In the genomic region with DNA sequence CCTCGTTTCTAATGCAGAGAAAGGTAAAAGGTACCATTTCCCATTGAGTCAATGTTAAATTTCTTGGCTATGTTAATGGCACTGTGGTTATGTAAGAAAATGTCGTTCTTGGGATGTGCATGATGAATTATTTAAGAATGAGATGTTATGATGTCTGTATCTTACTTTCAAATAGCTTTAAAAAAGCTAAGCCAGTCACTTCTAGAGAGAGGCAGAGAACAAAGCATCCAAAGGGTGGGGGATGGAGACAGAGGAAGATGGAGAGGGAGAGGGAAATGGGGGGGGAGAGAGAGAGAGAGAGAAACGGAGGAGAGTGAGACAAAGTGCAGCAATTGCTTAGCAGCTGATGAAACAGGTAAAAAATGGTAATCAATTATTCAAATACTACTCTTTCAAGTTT, we compare ENCODE assay signal across 25 mouse cellular contexts.
DNase-seq lines count a peak whose midpoint lies in the region; ATAC-seq and TF ChIP-seq lines count a peak whose summit lies in the region.
"Had no signal": no experiment of that assay in that cellular context is flagged by ENCODE, and none has a peak within 500 bp of the region (broad histone marks: within the 10 kb centered on the region; RNA-seq: fewer than 3 reads in every experiment).

No protein-coding gene starts in this region.

- no peak for DNase-seq in forebrain, embryonic 10.5 days (ENCODE audit: extremely low spot score, low spot score)
- peak; percentile 50 for DNase-seq in midbrain, embryonic 14.5 days
- no peak for DNase-seq in midbrain, embryonic 10.5 days (ENCODE audit: low spot score)
- DNase-seq in brain, embryonic 14.5 days (ENCODE audit: low read depth) = peak; percentile 58
- DNase-seq in kidney, postnatal 25 days = no peak
- DNase-seq: adrenal gland, adult 2 months; adrenal gland, postnatal 14 days; cerebellum, adult 18-20 months; cerebellum, adult 9-10 months; cerebellum, postnatal 14 days; gastrocnemius, postnatal 10 days; gastrocnemius, postnatal 36 days; heart, adult 2 months; heart, postnatal 14 days; heart, postnatal 4 days had no signal

- peak; percentile 83 for ATAC-seq in forebrain, embryonic 16.5 days
- no peak; the same call in 1 of the 2 replicates for ATAC-seq in midbrain, embryonic 14.5 days (ENCODE audit: low FRiP score, low TSS enrichment)
- ATAC-seq: CD4-positive, CD25-positive, alpha-beta regulatory T cell, adult 4 months; hindbrain, postnatal 0 days; inflammation-experienced regulatory T-cells, adult 6 months; intestine, embryonic 16.5 days had no signal

- no peak overlapping the region for H3K4me2 ChIP-seq in forebrain, embryonic 16.5 days (ENCODE audit: low read length)
- no peak overlapping the region for H3K4me2 ChIP-seq in midbrain, embryonic 14.5 days (ENCODE audit: low read length)
- H3K4me2 ChIP-seq: embryonic facial prominence, embryonic 12.5 days; embryonic facial prominence, embryonic 15.5 days; heart, embryonic 13.5 days; hindbrain, embryonic 14.5 days had no signal

- 51% methylated on average over 3 of the region's 3 CpGs for WGBS in forebrain, embryonic 16.5 days
- 63% methylated on average over 3 of the region's 3 CpGs for WGBS in forebrain, embryonic 10.5 days
- 37% methylated on average over 3 of the region's 3 CpGs for WGBS in midbrain, embryonic 14.5 days
- WGBS in midbrain, embryonic 10.5 days = 68% methylated on average over 3 of the region's 3 CpGs

- H3K4me3 ChIP-seq in forebrain, embryonic 16.5 days (replicated peaks; ENCODE audit: low read length) = no peak overlapping the region
- H3K4me3 ChIP-seq in forebrain, embryonic 10.5 days = no peak overlapping the region
- no peak overlapping the region for H3K4me3 ChIP-seq in midbrain, embryonic 14.5 days (replicated peaks; ENCODE audit: low read depth, low read length)
- no peak overlapping the region for H3K4me3 ChIP-seq in midbrain, embryonic 10.5 days
- H3K4me3 ChIP-seq: embryonic facial prominence, embryonic 12.5 days; embryonic facial prominence, embryonic 15.5 days; heart, adult 2 months; heart, embryonic 10.5 days; heart, embryonic 13.5 days had no signal

- H3K36me3 ChIP-seq in forebrain, embryonic 16.5 days (ENCODE audit: control insufficient read depth, insufficient read depth) = no peaks in the 10 kb centered on the region
- no peaks in the 10 kb centered on the region for H3K36me3 ChIP-seq in forebrain, embryonic 10.5 days (replicated peaks)
- no peaks in the 10 kb centered on the region for H3K36me3 ChIP-seq in midbrain, embryonic 14.5 days (ENCODE audit: control insufficient read depth, insufficient read depth, low read length)
- H3K36me3 ChIP-seq in midbrain, embryonic 10.5 days = no peaks in the 10 kb centered on the region
- H3K36me3 ChIP-seq: embryonic facial prominence, embryonic 12.5 days; embryonic facial prominence, embryonic 15.5 days; heart, embryonic 10.5 days; heart, embryonic 13.5 days had no signal

- H3K27ac ChIP-seq in forebrain, embryonic 16.5 days (ENCODE audit: low read length) = no peak overlapping the region
- H3K27ac ChIP-seq in forebrain, embryonic 10.5 days = no peak overlapping the region
- no peak overlapping the region for H3K27ac ChIP-seq in midbrain, embryonic 14.5 days (replicated peaks; ENCODE audit: low read depth, low read length)
- H3K27ac ChIP-seq in midbrain, embryonic 10.5 days (replicated peaks) = no peak overlapping the region
- H3K27ac ChIP-seq: embryonic facial prominence, embryonic 12.5 days; embryonic facial prominence, embryonic 15.5 days; heart, adult 2 months; heart, embryonic 10.5 days; heart, embryonic 13.5 days; hindbrain, embryonic 14.5 days; hindbrain, postnatal 0 days had no signal

- H3K9ac ChIP-seq in forebrain, embryonic 16.5 days (replicated peaks; ENCODE audit: low read depth, low read length) = no peak overlapping the region
- no peak overlapping the region for H3K9ac ChIP-seq in midbrain, embryonic 14.5 days (replicated peaks; ENCODE audit: low read length)
- H3K9ac ChIP-seq: embryonic facial prominence, embryonic 12.5 days; embryonic facial prominence, embryonic 15.5 days; heart, embryonic 13.5 days; hindbrain, embryonic 14.5 days had no signal

- H3K27me3 ChIP-seq in forebrain, embryonic 16.5 days (replicated peaks; ENCODE audit: control insufficient read depth, insufficient read depth, low read length) = no peaks in the 10 kb centered on the region
- no peaks in the 10 kb centered on the region for H3K27me3 ChIP-seq in forebrain, embryonic 10.5 days (ENCODE audit: poor library complexity, severe bottlenecking)
- no peaks in the 10 kb centered on the region for H3K27me3 ChIP-seq in midbrain, embryonic 14.5 days (ENCODE audit: control insufficient read depth, insufficient read depth, low read length)
- no peaks in the 10 kb centered on the region for H3K27me3 ChIP-seq in midbrain, embryonic 10.5 days (ENCODE audit: low read depth, poor library complexity, severe bottlenecking)
- H3K27me3 ChIP-seq: embryonic facial prominence, embryonic 12.5 days; embryonic facial prominence, embryonic 15.5 days; heart, embryonic 13.5 days had no signal

- no peaks in the 10 kb centered on the region for H3K9me3 ChIP-seq in forebrain, embryonic 16.5 days (ENCODE audit: control insufficient read depth, low read length)
- H3K9me3 ChIP-seq in forebrain, embryonic 10.5 days = no peaks in the 10 kb centered on the region
- no peaks in the 10 kb centered on the region for H3K9me3 ChIP-seq in midbrain, embryonic 14.5 days (ENCODE audit: control insufficient read depth, low read length)
- H3K9me3 ChIP-seq in midbrain, embryonic 10.5 days (replicated peaks) = no peaks in the 10 kb centered on the region
- H3K9me3 ChIP-seq: embryonic facial prominence, embryonic 12.5 days; embryonic facial prominence, embryonic 15.5 days; heart, embryonic 10.5 days; heart, embryonic 13.5 days had no signal

- H3K4me1 ChIP-seq in forebrain, embryonic 16.5 days (replicated peaks; ENCODE audit: control insufficient read depth, insufficient read depth, low read length) = no peaks in the 10 kb centered on the region
- H3K4me1 ChIP-seq in forebrain, embryonic 10.5 days = no peaks in the 10 kb centered on the region
- H3K4me1 ChIP-seq in midbrain, embryonic 14.5 days (ENCODE audit: control insufficient read depth, insufficient read depth, low read length) = no peaks in the 10 kb centered on the region
- no peaks in the 10 kb centered on the region for H3K4me1 ChIP-seq in midbrain, embryonic 10.5 days
- H3K4me1 ChIP-seq: embryonic facial prominence, embryonic 12.5 days; embryonic facial prominence, embryonic 15.5 days; heart, embryonic 10.5 days; heart, embryonic 13.5 days had no signal

- TF ChIP-seq CTCF in brain, embryonic 14.5 days (IDR thresholded peaks at IDR 0.05; ENCODE audit: borderline replicate concordance, extremely low read depth, insufficient read depth, insufficient read length) = no peak

- TF ChIP-seq POLR2A in brain, embryonic 14.5 days (IDR thresholded peaks at IDR 0.05; ENCODE audit: borderline replicate concordance, extremely low read depth, insufficient read depth, insufficient read length, poor library complexity, severe bottlenecking) = no peak

Comparison
In these comparisons a context has a peak if more than half of its experiments do, and no peak if none do; other contexts are left out.
1. DNase-seq: peak in midbrain, embryonic 14.5 days (single experiment) and brain, embryonic 14.5 days (single experiment); none in forebrain, embryonic 10.5 days (single experiment), midbrain, embryonic 10.5 days (single experiment) and kidney, postnatal 25 days (0 of 2).